Mouse (Mus musculus) forebrain, embryonic 13.5 days (tissue): Measurements from ENCODE around the gene Pex11g. TPM values are rescaled to one million over a fixed set of nuclear protein-coding genes. Genes with fewer than 3 reads are reported as not detected.

Experiments used
- ATAC-seq: fragments of 200-750 bp; cut with Nextera tagmentation; 2 replicates; pipeline ENCODE4 v1.8.0; 2017
- H3K27ac ChIP-seq: fragments of 300-500 bp; sonication (generic); 2 replicates; pipeline ENCODE4 v1.5.1; 2015; ENCODE audit warnings: inconsistent platforms, mild to moderate bottlenecking, moderate library complexity
- H3K27me3 ChIP-seq: fragments of 300-500 bp; sonication (generic); 2 replicates; pipeline ENCODE4 v1.6.1; 2015; ENCODE audit warnings: mild to moderate bottlenecking, inconsistent platforms
- H3K36me3 ChIP-seq: fragments of 300-500 bp; sonication (generic); 2 replicates; pipeline ENCODE4 v1.6.1; 2015; ENCODE audit warnings: mild to moderate bottlenecking, inconsistent platforms; ENCODE audit not compliant: poor library complexity, severe bottlenecking
- H3K4me1 ChIP-seq: fragments of 300-500 bp; sonication (generic); 2 replicates; pipeline ENCODE4 v1.6.1; 2015; ENCODE audit warnings: inconsistent platforms
- H3K4me2 ChIP-seq: fragments of 300-500 bp; sonication (generic); 2 replicates; pipeline ENCODE4 v1.6.1; 2015; ENCODE audit warnings: inconsistent platforms, mild to moderate bottlenecking, moderate library complexity
- H3K4me3 ChIP-seq: fragments of 300-500 bp; sonication (generic); 2 replicates; pipeline ENCODE4 v1.5.1; 2015; ENCODE audit warnings: mild to moderate bottlenecking, inconsistent platforms
- H3K9ac ChIP-seq: fragments of 300-500 bp; sonication (generic); 2 replicates; pipeline ENCODE4 v1.6.1; 2015; ENCODE audit warnings: mild to moderate bottlenecking, inconsistent platforms
- H3K9me3 ChIP-seq: fragments of 300-500 bp; sonication (generic); replicated peaks from 2 replicates; pipeline ENCODE4 v1.6.1; 2016; ENCODE audit warnings: inconsistent platforms
- WGBS: fragments of 180-500 bp; shearing (Covaris S2); methylation state at CpG from one replicate; pipeline ENCODE4 v1.1.7; 2015; 5-methylcytosine and 5-hydroxymethylcytosine counted together
- polyA plus RNA-seq: library from polyadenylated mRNA; unstranded; fragments of >200 nt; fragmentation: Nextera tagmentation; extraction: Ambion mirVana; gene quantifications from 2 replicates; pipeline ENCODE4 v1.2.1, GENCODE M21; 2015

Pex11g gene
- polyA plus RNA-seq, 1 experiment from 2014 or later, result 3.9 TPM

DNA sequence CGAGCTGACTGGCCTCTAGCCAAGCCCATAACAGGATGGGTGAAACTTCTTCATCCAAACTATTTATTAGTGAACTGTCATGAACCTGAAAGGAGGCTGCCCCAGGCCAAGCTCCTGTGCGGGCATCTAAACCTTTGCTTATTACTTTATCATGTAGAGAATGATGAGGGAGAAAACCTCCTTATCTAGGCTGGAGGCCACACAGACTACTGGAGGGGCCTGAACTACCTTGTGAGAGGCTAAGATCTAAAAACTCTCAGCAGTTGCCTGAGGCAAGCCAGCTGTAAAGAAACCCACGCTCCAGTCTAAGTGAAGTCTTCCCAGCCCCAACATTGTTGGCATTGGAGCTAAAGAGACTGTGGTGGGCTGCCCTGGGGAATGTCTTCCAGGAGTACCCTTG, 60.1 kb downstream of the Pex11g start:
- Histone ChIP-seq H3K36me3 (no peaks in the 10 kb centered on the region), H3K27me3 (no peaks in the 10 kb centered on the region)
- 96% methylated on average over 3 of the region's 3 CpGs for WGBS

More for the DNA sequence above, 60.1 kb downstream of the Pex11g start:
- no peak overlapping the region for H3K4me2 ChIP-seq
- H3K4me3 ChIP-seq, result no peak overlapping the region
- H3K9me3 ChIP-seq, result no peaks in the 10 kb centered on the region
- ATAC-seq, result no peak
- no peaks in the 10 kb centered on the region for H3K4me1 ChIP-seq
- H3K27ac ChIP-seq, result no peak overlapping the region
- no peak overlapping the region for H3K9ac ChIP-seq

Other genes starting within 250 kb of the Pex11g start
- 51.3 and 53.5 TPM in 2 replicates for gene Insr, start 188.1 kb downstream of the Pex11g start, polyA plus RNA-seq
- gene A430078G23Rik, start 114.3 kb downstream of the Pex11g start, polyA plus RNA-seq, result 0.23 TPM in 1 of 2 replicates, not detected in the other
- 11.1 and 11.7 TPM in 2 replicates for gene Arhgef18, start 74.7 kb downstream of the Pex11g start, polyA plus RNA-seq
- gene Tex45, start 3.2 kb upstream of the Pex11g start, polyA plus RNA-seq, result 0.10 TPM in 1 of 2 replicates, not detected in the other
- 67.2 and 72.0 TPM in 2 replicates for gene Zfp358, start 25.5 kb upstream of the Pex11g start, polyA plus RNA-seq
- 68.5 and 68.7 TPM in 2 replicates for gene Mcoln1, start 32.8 kb upstream of the Pex11g start, polyA plus RNA-seq
- gene Pnpla6, start 47.7 kb upstream of the Pex11g start, polyA plus RNA-seq, result 20.3 and 23.8 TPM in 2 replicates
- 1.6 and 2.3 TPM in 2 replicates for gene C330021F23Rik, start 100.3 kb upstream of the Pex11g start, polyA plus RNA-seq
- gene Camsap3, start 119.6 kb upstream of the Pex11g start, polyA plus RNA-seq, result 19.5 and 19.9 TPM in 2 replicates
- 64.0 and 72.5 TPM in 2 replicates for gene Xab2, start 153.6 kb upstream of the Pex11g start, polyA plus RNA-seq
- gene Pet100, start 153.9 kb upstream of the Pex11g start, polyA plus RNA-seq, result 113 and 138 TPM in 2 replicates
- gene Pcp2, start 157.9 kb upstream of the Pex11g start, polyA plus RNA-seq, result 0.17 and 0.35 TPM in 2 replicates
- 35.7 and 40.1 TPM in 2 replicates for gene Stxbp2, start 163.3 kb upstream of the Pex11g start, polyA plus RNA-seq
- 0.31 and 0.64 TPM in 2 replicates for gene Retn, start 188.1 kb upstream of the Pex11g start, polyA plus RNA-seq
- 0.15 and 0.18 TPM in 2 replicates for gene Mcemp1, start 198.1 kb upstream of the Pex11g start, polyA plus RNA-seq
- 6.5 and 9.0 TPM in 2 replicates for gene Fcor, start 204.7 kb upstream of the Pex11g start, polyA plus RNA-seq
- 52.0 and 57.4 TPM in 2 replicates for gene Trappc5, start 208.6 kb upstream of the Pex11g start, polyA plus RNA-seq
- 0.23 and 0.37 TPM in 2 replicates for gene Fcer2a, start 226.5 kb upstream of the Pex11g start, polyA plus RNA-seq